Comparison of ENCODE assay signal across 9 mouse cellular contexts in genomic region chr10:40339351-40339964, GRCm38 (mm10). TPM values are rescaled to one million over a fixed set of nuclear protein-coding genes. Genes with fewer than 3 reads are reported as not detected.
DNase-seq lines count a peak whose midpoint lies in the region; ATAC-seq and TF ChIP-seq lines count a peak whose summit lies in the region.
"Had no signal": no experiment of that assay in that cellular context is flagged by ENCODE, and none has a peak within 500 bp of the region (broad histone marks: within the 10 kb centered on the region; RNA-seq: fewer than 3 reads in every experiment).

Gene Cdk19, plus strand, starts transcription at chr10:40339564.

- TF ChIP-seq POLR2A in embryonic fibroblast, embryonic 13.5 days (IDR thresholded peaks at IDR 0.05; ENCODE audit: low read depth, low read length) = no peak

- 15% methylated on average over 13 of the region's 13 CpGs for WGBS in kidney, postnatal 0 days
- WGBS in limb, embryonic 12.5 days = 11% methylated on average over 13 of the region's 13 CpGs

- no peak within 1 kb of the TSS for H3K9ac ChIP-seq in kidney, postnatal 0 days (ENCODE audit: low read depth, low read length)
- peak within 1 kb of the TSS; percentile 4; the same call in 1 of the 2 replicates for H3K9ac ChIP-seq in limb, embryonic 12.5 days (replicated peaks)

- H3K27ac ChIP-seq in kidney, postnatal 0 days = no peak within 1 kb of the TSS
- H3K27ac ChIP-seq in embryonic fibroblast, embryonic 13.5 days (ENCODE audit: insufficient read depth, low read length) = peak within 1 kb of the TSS; percentile 23
- H3K27ac ChIP-seq in limb, embryonic 12.5 days = peak within 1 kb of the TSS; percentile 69

- peak; percentile 33; the same call in 1 of the 2 replicates for ATAC-seq in kidney, postnatal 0 days (replicated peaks; ENCODE audit: low FRiP score, low read depth)
- peak; percentile 59; the same call in 1 of the 2 replicates for ATAC-seq in limb, embryonic 12.5 days (ENCODE audit: insufficient number of reproducible peaks, insufficient read depth, low FRiP score, low TSS enrichment, low read depth)

- H3K36me3 ChIP-seq in kidney, postnatal 0 days (ENCODE audit: insufficient read depth, low read length) = no peaks in the 10 kb centered on the region
- no peaks in the 10 kb centered on the region for H3K36me3 ChIP-seq in limb, embryonic 12.5 days

- H3K4me3 ChIP-seq in kidney, postnatal 0 days (replicated peaks; ENCODE audit: low read depth, low read length) = no peak within 1 kb of the TSS
- H3K4me3 ChIP-seq in embryonic fibroblast, embryonic 13.5 days (ENCODE audit: insufficient read depth, low read length) = no peak within 1 kb of the TSS
- no peak within 1 kb of the TSS for H3K4me3 ChIP-seq in limb, embryonic 12.5 days (replicated peaks)
- H3K4me3 ChIP-seq: myocyte had no signal

- no peaks in the 10 kb centered on the region for H3K9me3 ChIP-seq in kidney, postnatal 0 days (replicated peaks; ENCODE audit: low read length)
- 0 out of 2 replicates have a peak, but pooled peaks cover 3% of the 10 kb centered on the region for H3K9me3 ChIP-seq in limb, embryonic 12.5 days

- H3K27me3 ChIP-seq in kidney, postnatal 0 days (ENCODE audit: insufficient read depth, low read length) = no peaks in the 10 kb centered on the region
- no peaks in the 10 kb centered on the region for H3K27me3 ChIP-seq in limb, embryonic 12.5 days

- TF ChIP-seq CTCF in kidney, postnatal 0 days (IDR thresholded peaks at IDR 0.05; ENCODE audit: low read depth) = no peak
- TF ChIP-seq CTCF in embryonic fibroblast, embryonic 13.5 days (IDR thresholded peaks at IDR 0.05; ENCODE audit: borderline replicate concordance, insufficient read depth, low read length) = no peak

- DNase-seq in kidney, postnatal 0 days (ENCODE audit: low spot score) = peak; percentile 40
- DNase-seq in kidney, postnatal 25 days = no peak
- DNase-seq in adrenal gland, postnatal 4 days (ENCODE audit: low spot score in 2 of 2) = no peak
- DNase-seq in frontal cortex, postnatal 36 days (ENCODE audit: low spot score in 2 of 2) = no peak
- no peak for DNase-seq in cerebellum, postnatal 4 days (ENCODE audit: low spot score in 2 of 2)
- DNase-seq in spleen, postnatal 14 days (ENCODE audit: low spot score in 2 of 2) = no peak

- peak within 1 kb of the TSS; percentile 3; the same call in 1 of the 2 replicates for H3K4me2 ChIP-seq in kidney, postnatal 0 days (ENCODE audit: low read length)
- peak within 1 kb of the TSS; percentile 33 for H3K4me2 ChIP-seq in limb, embryonic 12.5 days

- H3K4me1 ChIP-seq in kidney, postnatal 0 days (replicated peaks; ENCODE audit: insufficient read depth, low read length) = no peaks in the 10 kb centered on the region
- H3K4me1 ChIP-seq in embryonic fibroblast, embryonic 13.5 days (ENCODE audit: control insufficient read depth, insufficient read depth, low read length) = 0 out of 2 replicates have a peak, but pooled peaks cover 1% of the 10 kb centered on the region
- H3K4me1 ChIP-seq in limb, embryonic 12.5 days (replicated peaks) = peaks cover 9% of the 10 kb centered on the region; the same call in 1 of the 2 replicates

RNA-seq across cellular contexts. Expression of gene Cdk19, which starts in this region (rescaled TPM):
- 7.2 and 7.3 TPM in 2 replicates for polyA plus RNA-seq in kidney, postnatal 0 days (2015; fragmentation: Nextera tagmentation; extraction: Ambion mirVana)
- total RNA-seq in adrenal gland, postnatal 4 days (2021) = 10 to 100 TPM; 19.7 to 20.2 TPM
- 12.0 and 18.8 TPM in 2 replicates for polyA plus RNA-seq in embryonic fibroblast, embryonic 13.5 days (2011; ENCODE audit: insufficient read length, low read depth, missing spikeins)
- polyA plus RNA-seq in limb, embryonic 12.5 days (2016; fragmentation: Nextera tagmentation; extraction: Ambion mirVana) = 15.7 and 16.3 TPM in 2 replicates
